Mouse (Mus musculus): ENCODE results near the gene Flt1. TPM values are rescaled to one million over a fixed set of nuclear protein-coding genes. Genes with fewer than 3 reads are reported as not detected.
A peak's percentile ranks its signal among the peaks of the same experiment; 100 is the strongest.
"Not testable (repeated sequence)": the region's sequence is repeated elsewhere in the genome, so short reads cannot be mapped to it uniquely, and the experiment has no call there.

The Flt1 gene
- total RNA-seq, 2 experiments from 2014 or later = 2.5 TPM

DNA sequence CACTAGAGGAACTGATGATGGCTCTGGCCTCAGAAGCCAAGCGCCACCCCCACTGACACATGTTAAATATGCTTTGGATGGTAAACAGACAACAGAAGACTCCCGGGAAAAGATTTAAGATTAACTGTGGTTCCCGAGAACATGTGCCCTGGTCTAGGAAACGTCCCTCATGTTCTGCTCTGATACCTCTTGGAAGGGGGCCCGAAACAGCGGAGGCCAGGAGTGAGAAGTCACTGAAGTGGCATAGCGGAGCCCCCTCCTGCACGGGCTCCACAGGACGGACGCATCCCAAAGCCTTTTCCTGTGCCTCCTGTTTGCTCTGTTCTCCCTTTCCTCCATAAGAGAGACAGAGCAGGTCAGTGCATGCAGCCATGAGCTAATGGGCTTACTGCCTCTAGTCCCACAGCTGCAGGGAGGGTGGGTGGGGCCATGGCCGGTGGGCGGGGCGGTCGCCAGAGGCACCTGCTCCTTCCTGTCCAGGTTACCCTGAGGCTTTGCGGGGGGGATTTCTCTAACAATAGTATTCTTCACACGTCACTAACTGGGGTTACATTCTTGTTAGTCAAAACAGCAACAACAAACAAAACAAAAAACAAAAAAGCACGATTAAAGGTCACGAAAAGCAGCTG is 162.2 kb downstream of the Flt1 start:
- peak; percentile 25; the same call in 1 of the 2 replicates for ATAC-seq (replicated peaks; ENCODE audit: poor library complexity)

DNA sequence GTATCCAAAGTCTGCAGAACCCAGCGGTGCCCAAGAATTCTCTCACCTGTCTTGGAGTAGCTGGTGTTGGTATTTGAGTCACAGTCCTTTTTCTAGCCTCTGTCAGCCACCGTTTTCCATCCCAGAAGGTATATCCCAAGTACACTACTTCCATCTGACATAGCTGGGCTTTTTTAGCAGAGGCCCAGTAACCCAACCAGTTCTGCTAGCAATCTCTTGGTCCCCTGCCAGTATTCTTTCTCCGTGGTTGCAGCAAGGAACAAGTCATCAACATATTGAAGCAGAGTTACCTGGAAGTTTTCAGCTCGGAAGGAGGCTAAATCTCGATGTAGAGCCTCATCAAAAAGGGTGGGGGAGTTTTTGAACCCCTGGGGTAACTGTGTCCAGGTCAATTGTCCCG is 168.2 kb downstream of the Flt1 start:
- not testable (repeated sequence) for ATAC-seq (replicated peaks; ENCODE audit: poor library complexity)

DNA sequence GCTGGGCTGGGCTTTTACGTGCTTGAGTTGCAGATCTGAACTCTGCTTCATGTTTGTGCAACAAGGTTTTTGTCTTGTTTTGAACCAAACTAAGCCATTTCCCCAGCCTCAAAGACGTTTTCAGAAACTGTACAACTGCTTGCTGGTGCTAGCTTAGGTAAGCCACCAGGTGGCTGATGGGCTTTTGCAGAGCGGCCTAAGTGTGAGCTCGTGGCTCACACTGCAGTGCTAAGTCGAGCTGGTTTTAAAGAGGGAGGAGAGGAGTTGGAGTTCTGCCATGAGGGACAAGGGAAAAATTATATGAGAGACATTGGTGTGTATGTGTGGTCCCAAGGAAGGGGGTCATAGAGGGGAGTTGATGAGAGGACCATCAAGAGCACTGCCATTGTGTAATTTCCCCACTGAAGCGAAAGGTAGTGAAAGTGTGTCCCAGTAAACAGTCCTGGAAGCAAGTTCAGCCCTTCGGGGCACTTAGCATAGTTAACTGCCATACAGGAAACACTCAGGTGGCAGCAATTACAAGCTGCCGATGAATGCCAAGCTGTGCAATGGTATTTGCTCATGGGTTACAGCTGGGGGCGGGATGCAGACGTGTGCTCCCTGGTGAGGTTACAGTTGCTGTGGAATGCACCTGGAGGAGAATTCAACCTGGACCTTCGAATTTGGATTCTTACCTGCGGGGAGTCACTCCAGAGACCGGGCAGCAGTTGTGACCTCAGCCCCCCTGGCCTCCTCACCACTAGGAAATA is 173.8 kb downstream of the Flt1 start:
- ATAC-seq (replicated peaks; ENCODE audit: poor library complexity) = no peak

DNA sequence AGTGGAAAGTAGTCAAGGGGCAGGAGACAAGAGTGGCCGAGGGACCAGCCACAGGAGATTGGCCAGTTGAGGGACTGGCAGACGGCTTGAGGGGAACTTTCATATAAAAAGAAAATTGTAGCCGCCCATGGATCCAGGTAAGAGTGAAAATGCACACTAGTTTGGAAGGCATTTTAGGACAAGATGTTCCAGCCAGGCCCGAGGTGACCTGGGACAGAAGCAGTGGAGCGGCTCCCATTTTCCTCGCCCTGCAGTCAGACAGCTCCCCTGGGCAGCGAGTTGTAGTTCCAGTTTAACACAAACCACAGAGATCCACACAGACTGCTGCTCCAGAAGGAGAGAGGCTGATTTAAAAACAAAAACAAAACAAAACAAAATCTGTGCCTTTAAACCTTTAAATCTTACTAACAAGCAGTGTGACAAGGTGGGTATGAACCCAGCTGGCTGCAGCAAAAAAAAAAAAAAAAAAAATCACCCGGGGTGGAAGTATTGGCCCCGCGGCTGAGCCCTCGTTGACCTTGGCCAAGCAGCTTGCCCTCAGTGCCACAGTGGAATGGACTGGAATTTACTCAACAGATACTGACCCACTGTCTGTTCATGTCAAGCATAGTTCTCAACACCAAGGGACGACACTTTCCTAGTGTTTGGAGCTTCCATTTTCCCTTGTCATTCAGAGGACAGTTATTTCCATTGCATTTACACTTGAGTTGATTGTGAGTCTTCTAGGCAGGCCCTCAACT is 176.6 kb downstream of the Flt1 start:
- no peak for ATAC-seq (replicated peaks; ENCODE audit: poor library complexity)

DNA sequence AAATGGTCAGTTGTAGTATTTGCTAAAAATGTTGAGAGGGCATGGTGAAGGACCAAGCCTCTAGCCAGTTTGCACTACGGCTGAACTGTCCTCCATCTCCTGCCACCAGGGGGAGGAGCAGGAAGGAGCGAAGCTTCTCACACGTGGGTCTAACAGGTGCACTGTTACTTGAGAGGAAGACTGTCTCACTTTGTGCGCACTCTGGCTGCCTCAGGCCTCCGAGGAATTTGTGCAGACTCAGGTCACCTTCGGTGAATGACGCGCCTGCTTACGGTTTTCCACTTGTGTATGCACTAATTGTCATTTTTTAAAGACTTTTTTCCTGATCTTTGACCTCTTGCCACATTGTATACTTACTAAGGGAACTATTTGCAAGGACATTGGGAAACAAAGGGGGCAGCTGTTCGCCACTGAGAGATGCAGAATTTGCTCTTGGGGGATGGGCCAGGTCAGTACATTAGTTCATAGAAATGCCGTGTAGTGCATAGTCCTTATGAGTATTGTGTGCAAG is 180.0 kb downstream of the Flt1 start:
- ATAC-seq (replicated peaks; ENCODE audit: poor library complexity) = peak; percentile 75

DNA sequence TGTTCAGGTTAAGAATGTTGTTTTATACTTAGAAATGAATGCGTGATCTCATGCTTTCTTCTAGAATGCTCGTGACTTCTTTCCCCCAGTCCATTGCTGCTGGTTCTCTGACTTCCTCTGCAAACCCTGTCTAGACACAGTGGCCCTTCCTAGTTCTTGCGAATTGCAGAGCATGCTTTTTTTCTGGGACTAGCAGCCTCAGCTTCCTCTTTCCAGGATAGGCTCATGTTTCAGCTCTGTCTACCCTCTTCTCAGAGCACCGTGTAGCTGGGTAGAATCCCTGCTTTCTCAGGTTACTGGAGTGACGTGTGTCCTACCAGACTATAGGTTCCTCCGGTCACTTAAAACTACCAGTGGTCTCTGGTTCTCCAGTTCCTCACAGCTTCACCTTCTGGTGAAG is 183.5 kb downstream of the Flt1 start:
- peak; percentile 67 for ATAC-seq (replicated peaks; ENCODE audit: poor library complexity)

DNA sequence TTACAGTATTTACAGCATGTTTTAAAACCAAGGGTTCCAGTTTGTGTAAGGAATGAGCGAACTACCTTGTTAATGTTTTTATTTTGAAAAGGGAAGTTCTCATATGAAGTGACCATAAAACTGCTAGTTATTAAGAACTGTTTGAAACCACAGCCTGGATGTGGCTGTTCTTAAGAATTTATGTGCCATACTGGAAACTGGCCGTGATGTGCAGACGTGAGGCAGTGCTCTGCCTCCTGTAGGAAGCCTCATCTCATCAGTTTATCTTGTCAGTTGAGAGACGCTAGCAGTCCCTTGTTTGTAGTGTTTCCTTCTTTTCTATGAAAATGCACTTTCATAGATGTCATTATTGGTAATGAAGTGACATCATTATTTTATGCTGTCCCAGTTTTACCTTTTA is 186.0 kb downstream of the Flt1 start:
- ATAC-seq (replicated peaks; ENCODE audit: poor library complexity) = peak; percentile 50

DNA sequence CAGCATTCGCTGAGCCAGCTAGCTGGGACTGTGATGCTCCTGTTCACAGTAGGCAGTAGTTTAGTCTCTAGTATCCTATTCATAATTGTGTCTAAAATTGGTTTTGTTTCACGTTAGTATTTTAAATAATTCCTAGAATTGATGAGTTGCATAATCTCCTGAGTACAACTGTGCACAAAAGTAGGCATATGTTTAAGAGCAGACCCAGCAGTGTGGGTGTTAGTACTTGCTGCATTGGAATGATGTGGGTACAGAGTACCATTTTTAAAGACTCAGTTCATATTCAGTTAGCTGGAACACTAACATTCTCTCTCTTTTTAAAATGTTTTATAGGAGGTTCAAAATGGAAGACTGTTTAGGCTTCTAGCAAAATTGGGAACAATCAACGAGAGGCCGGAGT is 186.4 kb downstream of the Flt1 start:
- ATAC-seq (replicated peaks; ENCODE audit: poor library complexity) = no peak

DNA sequence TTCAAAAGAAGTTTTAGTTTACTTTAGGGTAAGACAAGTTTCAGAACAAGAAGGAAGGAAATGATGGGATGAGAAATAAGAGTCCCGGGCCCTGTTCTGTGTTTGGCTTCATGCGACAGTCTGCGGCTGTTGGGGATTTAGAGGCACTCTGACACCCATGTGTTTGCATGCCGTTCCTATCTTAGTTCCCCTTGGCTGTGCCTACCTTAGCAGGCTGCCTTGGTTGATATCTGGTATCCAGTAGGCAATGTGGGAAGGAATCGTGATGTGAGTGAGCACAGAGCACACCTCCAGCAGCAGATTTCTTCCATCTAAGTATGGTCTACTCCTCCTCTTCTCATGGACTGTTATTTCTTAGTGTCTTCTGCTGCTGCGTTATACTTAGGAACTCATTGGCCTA is 193.8 kb downstream of the Flt1 start:
- ATAC-seq (replicated peaks; ENCODE audit: poor library complexity) = 0 out of 2 replicates have a peak, but pooled peaks have one; percentile 4

DNA sequence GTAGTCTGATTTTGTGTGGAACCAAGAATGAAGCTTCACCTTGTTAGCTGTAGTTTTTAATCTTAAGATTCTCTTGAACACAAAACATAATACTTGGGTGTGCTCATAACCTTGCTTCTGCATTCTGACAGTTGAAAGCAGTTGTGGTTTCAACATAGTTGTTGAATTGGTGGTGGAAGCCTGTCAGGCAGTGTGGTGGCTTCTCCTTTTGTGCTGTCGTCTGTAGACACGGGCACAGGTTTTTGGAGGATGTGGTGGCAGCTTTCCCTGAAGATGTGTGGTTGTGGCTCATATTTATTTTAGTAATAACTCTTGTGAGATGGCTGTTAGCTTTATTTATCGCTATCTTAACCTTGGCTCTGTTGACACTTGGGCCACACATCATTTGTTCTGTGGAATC is 198.0 kb downstream of the Flt1 start:
- ATAC-seq (replicated peaks; ENCODE audit: poor library complexity) = peak; percentile 94

DNA sequence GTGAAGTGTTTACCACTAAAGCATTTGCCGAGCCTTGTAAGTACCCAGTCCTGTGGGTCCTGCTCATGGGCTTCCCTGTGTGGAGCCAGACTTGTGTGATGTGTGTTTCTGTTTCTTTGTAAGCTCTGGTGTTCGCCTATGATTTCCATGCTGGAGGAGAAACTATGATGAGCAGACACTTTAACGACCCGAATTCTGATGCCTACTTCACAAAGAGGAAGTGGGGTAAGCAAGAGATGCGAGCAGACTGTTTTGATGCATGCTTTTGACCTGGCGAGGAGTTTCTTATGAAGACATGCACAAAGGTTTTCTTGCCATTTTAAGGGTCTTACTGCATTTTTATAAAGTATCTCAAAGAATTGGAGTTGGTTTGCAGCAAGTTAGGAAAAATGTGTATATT is 198.8 kb downstream of the Flt1 start:
- ATAC-seq (replicated peaks; ENCODE audit: poor library complexity) = peak; percentile 52

Other genes starting within 250 kb of the Flt1 start
- 194 and 211 TPM in 2 replicates for gene Pomp, start 134.4 kb upstream of the Flt1 start, total RNA-seq (2015)
- 141 and 205 TPM in 2 replicates for gene Pomp, start 134.4 kb upstream of the Flt1 start, total RNA-seq (2017)
- 3.9 and 4.5 TPM in 2 replicates for gene Slc46a3, start 168.8 kb upstream of the Flt1 start, total RNA-seq (2015)
- gene Slc46a3, start 168.8 kb upstream of the Flt1 start, total RNA-seq (2017) = 1.6 and 3.9 TPM in 2 replicates
- gene Mtus2, start 231.3 kb upstream of the Flt1 start, total RNA-seq (2015) = 0.62 and 2.8 TPM in 2 replicates
- gene Mtus2, start 231.3 kb upstream of the Flt1 start, total RNA-seq (2017) = 0.51 and 3.7 TPM in 2 replicates